Mouse (Mus musculus): Measurements from ENCODE around the gene Ndst2. TPM values are rescaled to one million over a fixed set of nuclear protein-coding genes. Genes with fewer than 3 reads are reported as not detected.

Gene Ndst2
- polyA plus RNA-seq, 1 experiment from 2014 or later = 30.3 TPM

DNA sequence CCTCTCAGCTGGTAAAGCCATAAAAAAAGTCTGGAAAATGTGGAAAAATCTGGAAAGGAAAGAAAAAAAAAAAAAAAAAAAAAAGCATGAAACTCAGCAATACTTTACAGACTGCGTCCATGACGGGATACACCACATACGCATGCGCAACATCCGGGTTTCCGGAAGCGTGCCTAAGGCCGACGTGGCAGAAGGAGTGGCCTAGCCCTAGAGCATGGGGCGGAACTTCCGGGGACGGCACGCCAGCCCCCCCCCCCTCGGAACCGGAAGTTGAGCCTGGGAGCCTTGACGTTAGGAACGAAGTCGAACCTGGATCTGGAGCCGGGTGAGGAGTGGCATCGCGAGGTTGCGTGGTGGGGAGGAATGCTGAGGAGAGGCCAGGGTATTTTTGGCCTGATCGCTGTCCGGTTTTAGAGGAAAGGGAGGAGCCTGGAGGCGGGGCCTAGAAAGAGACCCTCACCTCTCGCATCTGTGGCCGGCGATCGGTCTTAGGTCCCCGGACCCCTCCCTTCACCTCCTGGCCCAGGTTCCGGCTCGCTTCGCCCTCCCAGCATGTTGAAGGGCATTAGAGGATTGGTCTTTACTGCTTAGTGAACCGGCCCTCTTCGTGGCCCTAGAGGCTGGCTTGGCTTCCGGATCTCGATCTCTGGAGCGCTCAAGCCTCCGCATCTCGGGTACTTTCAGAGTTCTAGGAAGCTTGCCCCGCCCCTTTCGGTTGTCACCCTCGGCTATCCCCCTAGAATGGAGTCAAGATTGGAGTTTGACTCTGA, 60.1 kb downstream of the Ndst2 start, which contains the start of gene Sec24c:
TSS of gene Sec24c (plus strand) at position 245 of the 770 bp plus-strand sequence.
- peaks cover 31% of the 10 kb centered on the region for H3K36me3 ChIP-seq (ENCODE audit: inconsistent target)
- H3K4me3 ChIP-seq (ENCODE audit: inconsistent target) = peak within 1 kb of the TSS; percentile 100
- H3K27ac ChIP-seq = peak within 1 kb of the TSS; percentile 92
- WGBS (ENCODE audit: missing documents) = 1% methylated on average over 43 of the region's 43 CpGs
- peaks cover 51% of the 10 kb centered on the region for H3K79me2 ChIP-seq (ENCODE audit: inconsistent target)

DNA sequence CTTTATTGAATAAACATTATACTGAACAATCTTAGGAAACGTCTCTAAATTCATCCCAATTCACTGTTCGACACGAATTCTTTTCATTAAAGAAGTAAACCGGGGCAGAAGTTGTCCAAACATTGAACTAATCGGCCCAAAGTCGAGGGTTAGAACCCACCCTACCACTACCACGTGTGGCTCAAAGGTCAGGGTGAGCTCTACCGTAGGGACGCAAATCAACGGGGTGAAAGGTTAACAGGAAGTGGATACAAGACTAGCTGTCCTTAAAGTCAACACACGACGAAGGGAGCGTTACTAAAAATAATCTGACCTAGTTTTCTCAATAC, 60.7 kb downstream of the Ndst2 start:
- WGBS (ENCODE audit: missing documents) = 10% methylated on average over 13 of the region's 13 CpGs
- H3K79me2 ChIP-seq (ENCODE audit: inconsistent target) = peaks cover 45% of the 10 kb centered on the region
- H3K4me3 ChIP-seq (ENCODE audit: inconsistent target) = peak overlapping the region; percentile 100
- H3K36me3 ChIP-seq (ENCODE audit: inconsistent target) = peaks cover 26% of the 10 kb centered on the region; the same call in 1 of the 2 replicates
- H3K27ac ChIP-seq = peak overlapping the region; percentile 92

Other genes starting within 250 kb of the Ndst2 start
- 0.57 TPM in 1 of 3 replicates, not detected in the others for gene Mss51, start 237.7 kb downstream of the Ndst2 start, polyA plus RNA-seq (2018)
- gene Ppp3cb, start 188.0 kb downstream of the Ndst2 start, polyA plus RNA-seq (2018) = 39.2 to 44.9 TPM (median 43.1 TPM) in 3 replicates
- gene Usp54, start 93.5 kb downstream of the Ndst2 start, polyA plus RNA-seq (2018) = 2.2 to 2.9 TPM (median 2.5 TPM) in 3 replicates
- 0.37 to 1.8 TPM (median 0.59 TPM) in 3 replicates for gene Myoz1, start 78.0 kb downstream of the Ndst2 start, polyA plus RNA-seq (2018)
- gene Synpo2l, start 66.2 kb downstream of the Ndst2 start, polyA plus RNA-seq (2018) = not detected in 3 replicates
- gene Sec24c, start 60.3 kb downstream of the Ndst2 start, polyA plus RNA-seq (2018) = 43.0 to 56.3 TPM (median 51.3 TPM) in 3 replicates
- gene Fut11, start 39.6 kb downstream of the Ndst2 start, polyA plus RNA-seq (2018) = 6.3 to 12.2 TPM (median 8.0 TPM) in 3 replicates
- gene Chchd1, start 31.6 kb downstream of the Ndst2 start, polyA plus RNA-seq (2018) = 58.9 to 120 TPM (median 68.1 TPM) in 3 replicates
- 38.2 to 53.2 TPM (median 47.0 TPM) in 3 replicates for gene Zswim8, start 27.0 kb downstream of the Ndst2 start, polyA plus RNA-seq (2018)
- 12.2 to 24.7 TPM (median 16.2 TPM) in 3 replicates for gene Camk2g, start 59.5 kb upstream of the Ndst2 start, polyA plus RNA-seq (2018)
- gene Plau, start 102.1 kb upstream of the Ndst2 start, polyA plus RNA-seq (2018) = 44.2 to 693 TPM (median 52.7 TPM) in 3 replicates
- gene Vcl, start 194.8 kb upstream of the Ndst2 start, polyA plus RNA-seq (2018) = 14.0 to 27.3 TPM (median 15.5 TPM) in 3 replicates

All from macrophage (primary cell).